Mouse (Mus musculus): ENCODE measurements around the gene Rrbp1.

Gene Rrbp1

GRCm38 (mm10) chr2:143951546-143952315, 59.3 kb downstream of the Rrbp1 start:
- DNase-seq: no peak

GRCm38 (mm10) chr2:143951028-143951420, 60.0 kb downstream of the Rrbp1 start:
- DNase-seq: no peak

- DNase-seq: no peak
Measured at GRCm38 (mm10) chr2:143950290-143951027, 60.6 kb downstream of the Rrbp1 start.

- DNase-seq: no peak
Measured at GRCm38 (mm10) chr2:143949217-143949616, 61.8 kb downstream of the Rrbp1 start.

- DNase-seq: no peak
Measured at GRCm38 (mm10) chr2:143948416-143948815, 62.6 kb downstream of the Rrbp1 start.

GRCm38 (mm10) chr2:143947981-143948380, 63.1 kb downstream of the Rrbp1 start:
- no peak for DNase-seq

- no peak for DNase-seq
Measured at GRCm38 (mm10) chr2:143946399-143946798, 64.7 kb downstream of the Rrbp1 start.

- peak; percentile 46 for DNase-seq
Measured at GRCm38 (mm10) chr2:143945466-143946075, 65.5 kb downstream of the Rrbp1 start.

- no peak for DNase-seq
Measured at GRCm38 (mm10) chr2:143944796-143945195, 66.3 kb downstream of the Rrbp1 start.

GRCm38 (mm10) chr2:143940406-143940805, 70.7 kb downstream of the Rrbp1 start:
- DNase-seq: no peak

- peak; percentile 0 for DNase-seq
Measured at GRCm38 (mm10) chr2:143937861-143938260, 73.2 kb downstream of the Rrbp1 start.

GRCm38 (mm10) chr2:143934439-143934838, 76.6 kb downstream of the Rrbp1 start:
- peak; percentile 0 for DNase-seq

- no peak for DNase-seq
Measured at GRCm38 (mm10) chr2:143933516-143933915, 77.5 kb downstream of the Rrbp1 start.

GRCm38 (mm10) chr2:143932340-143932873, 78.7 kb downstream of the Rrbp1 start:
- no peak for DNase-seq

GRCm38 (mm10) chr2:143929607-143930311, 81.3 kb downstream of the Rrbp1 start:
- DNase-seq: no peak

GRCm38 (mm10) chr2:143925826-143926225, 85.2 kb downstream of the Rrbp1 start:
- no peak for DNase-seq

GRCm38 (mm10) chr2:143924085-143924484, 87.0 kb downstream of the Rrbp1 start:
- no peak for DNase-seq

GRCm38 (mm10) chr2:143918831-143919502, 92.1 kb downstream of the Rrbp1 start:
- peak; percentile 39 for DNase-seq

- no peak for DNase-seq
Measured at GRCm38 (mm10) chr2:143917622-143918021, 93.4 kb downstream of the Rrbp1 start.

GRCm38 (mm10) chr2:143916229-143916628, 94.8 kb downstream of the Rrbp1 start:
- DNase-seq: peak; percentile 32

GRCm38 (mm10) chr2:143915600-143916135, 95.4 kb downstream of the Rrbp1 start:
- no peak for DNase-seq
